Mouse (Mus musculus): ENCODE measurements at regions not wholly inside any gene's neighbourhood (a gene's known extent, or its start where the extent isn't known, plus 50 kb on each side); places are given as distances from the start of the nearest gene placed in this dataset.

GRCm38 (mm10) chr8:34574009-34574408 lies 462.5 kb upstream of the Gm10131 start:
- no peak for TF ChIP-seq CTCF (IDR thresholded peaks at IDR 0.05; ENCODE audit: low read depth, low read length)
- no peak for TF ChIP-seq POLR2A (IDR thresholded peaks at IDR 0.05; ENCODE audit: borderline replicate concordance, low read depth, low read length)
